Mouse (Mus musculus): ENCODE measurements around the gene Wdr66.
A peak's percentile ranks its signal among the peaks of the same experiment; 100 is the strongest.

The Wdr66 gene

GRCm38 (mm10) chr5:123268477-123269474, 16.9 kb downstream of the Wdr66 start:
- DNase-seq (ENCODE audit: extremely low read depth, insufficient read length, low spot score) = no peak

GRCm38 (mm10) chr5:123270917-123271316, 19.0 kb downstream of the Wdr66 start:
- DNase-seq (ENCODE audit: extremely low read depth, insufficient read length, low spot score) = no peak

DNA sequence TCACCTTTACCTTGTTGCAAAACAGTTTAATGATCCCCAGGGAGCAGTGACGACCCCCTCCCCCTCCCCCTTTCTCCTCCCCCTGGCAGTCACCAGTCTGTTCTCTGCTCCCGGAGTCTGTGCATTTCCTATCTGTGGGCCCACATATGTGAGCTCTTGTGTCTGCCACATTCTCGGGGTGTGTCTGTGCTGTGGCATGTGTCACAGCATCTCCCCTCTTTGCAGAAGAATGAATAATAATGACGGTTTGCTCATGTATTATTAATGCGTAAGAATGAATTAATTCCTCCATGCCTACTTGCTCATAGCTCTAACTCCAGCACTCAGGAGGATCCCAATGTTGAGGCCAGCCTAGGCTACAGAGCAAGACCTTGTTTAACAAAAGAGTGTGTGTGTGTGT, 21.0 kb downstream of the Wdr66 start:
- DNase-seq (ENCODE audit: extremely low read depth, insufficient read length, low spot score) = no peak

DNA sequence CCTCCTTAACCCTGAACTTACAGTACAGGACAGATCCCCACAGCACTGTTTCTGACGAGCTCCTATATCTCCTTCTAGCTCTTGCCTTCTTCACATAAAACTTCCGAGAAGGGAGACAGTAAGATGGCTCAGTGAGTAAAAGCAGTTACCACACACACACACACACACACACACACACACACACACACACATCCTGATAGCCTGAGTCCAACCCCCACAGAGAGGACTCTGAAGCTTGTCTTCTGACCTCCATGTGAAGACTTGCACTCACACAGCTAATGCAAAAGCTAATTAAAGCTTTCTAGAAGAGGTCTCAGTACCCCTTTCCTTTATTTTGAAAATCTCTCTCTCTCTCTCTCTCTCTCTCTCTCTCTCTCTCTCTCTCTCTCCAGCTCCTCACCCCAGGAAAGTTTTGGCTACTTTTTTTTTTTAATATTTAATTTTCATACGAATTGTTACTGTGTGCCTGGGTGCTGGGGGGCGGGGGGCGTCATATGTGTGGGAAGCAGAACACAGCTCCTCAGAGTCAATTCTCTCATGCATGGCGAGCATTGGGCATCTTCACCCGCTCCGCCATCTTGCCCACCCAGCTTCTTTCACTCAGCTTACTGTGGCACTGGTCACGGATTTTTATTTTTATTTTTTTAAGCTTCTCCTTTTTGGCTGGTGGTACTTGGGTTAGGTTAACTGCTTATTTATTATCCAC, 24.9 kb downstream of the Wdr66 start:
- DNase-seq (ENCODE audit: extremely low read depth, insufficient read length, low spot score) = no peak

DNA sequence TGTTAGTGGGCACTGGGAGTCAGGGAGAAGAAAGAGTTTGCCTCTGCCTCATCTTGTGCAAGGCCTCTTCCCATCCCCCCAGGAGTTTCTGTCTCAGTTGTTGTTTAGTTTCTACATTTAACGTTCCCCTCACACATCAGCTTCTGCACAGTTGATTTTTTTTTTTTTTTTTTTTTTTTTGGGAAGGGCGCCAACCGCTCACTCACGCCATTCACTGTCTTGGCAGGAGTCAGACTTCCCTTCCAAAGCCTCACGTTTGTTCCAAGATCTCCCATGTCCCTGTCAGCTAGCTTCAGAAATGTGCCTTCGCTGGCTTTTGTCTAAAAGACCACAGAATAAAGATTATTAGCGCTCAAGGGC, 25.4 kb downstream of the Wdr66 start:
- DNase-seq (ENCODE audit: extremely low read depth, insufficient read length, low spot score) = peak; percentile 27

GRCm38 (mm10) chr5:123277704-123278103, 25.8 kb downstream of the Wdr66 start:
- no peak for DNase-seq (ENCODE audit: extremely low read depth, insufficient read length, low spot score)

- no peak for DNase-seq (ENCODE audit: extremely low read depth, insufficient read length, low spot score)
These were observed 27.3 kb downstream of the Wdr66 start for GRCm38 (mm10) chr5:123279248-123279647.

GRCm38 (mm10) chr5:123281336-123282136, 29.6 kb downstream of the Wdr66 start:
- DNase-seq (ENCODE audit: extremely low read depth, insufficient read length, low spot score) = no peak

- no peak for DNase-seq (ENCODE audit: extremely low read depth, insufficient read length, low spot score)
These were observed 33.3 kb downstream of the Wdr66 start for GRCm38 (mm10) chr5:123285174-123285573.

GRCm38 (mm10) chr5:123288079-123288478, 36.2 kb downstream of the Wdr66 start:
- DNase-seq (ENCODE audit: extremely low read depth, insufficient read length, low spot score) = peak; percentile 24

- DNase-seq (ENCODE audit: extremely low read depth, insufficient read length, low spot score) = no peak
These were observed 42.8 kb downstream of the Wdr66 start for GRCm38 (mm10) chr5:123294653-123295052.

- no peak for DNase-seq (ENCODE audit: extremely low read depth, insufficient read length, low spot score)
These were observed 44.4 kb downstream of the Wdr66 start for GRCm38 (mm10) chr5:123296224-123296806.

DNA sequence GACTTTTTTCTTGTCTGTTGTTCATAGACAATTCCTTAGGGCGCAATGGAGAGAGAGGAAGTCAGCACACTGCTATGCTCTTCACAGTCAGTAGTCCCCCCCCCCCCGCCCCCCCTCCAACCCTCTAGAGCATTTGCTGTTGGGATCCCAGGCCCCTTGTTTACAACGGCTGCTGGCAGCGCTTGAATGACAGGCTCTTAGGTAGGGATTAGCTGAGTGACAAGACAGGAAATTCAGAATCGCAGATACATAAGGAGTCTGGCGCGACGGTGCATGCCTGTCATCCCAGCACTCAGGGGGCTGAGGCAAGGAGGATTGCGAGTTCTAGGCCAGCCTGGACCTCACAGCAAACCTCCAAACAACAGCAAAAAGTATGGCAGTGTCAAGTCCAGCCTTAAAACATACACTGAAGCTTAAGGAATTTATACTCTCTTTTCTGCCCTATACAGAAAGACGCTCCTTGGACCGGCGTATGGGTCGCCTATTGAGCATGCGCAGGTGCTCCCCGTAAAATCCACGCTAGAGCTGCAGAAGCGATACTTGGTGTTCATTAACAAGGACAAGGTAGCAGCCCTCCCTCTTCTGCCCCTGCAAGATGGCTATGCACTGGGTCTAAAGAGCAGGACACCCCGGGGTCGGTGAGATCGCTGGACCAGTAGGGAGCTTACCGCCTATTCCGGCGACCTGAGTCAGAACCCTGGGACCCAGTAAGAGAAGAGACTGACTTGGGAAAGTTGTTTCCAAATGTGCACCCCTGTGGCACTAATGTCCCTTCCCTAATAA, 45.3 kb downstream of the Wdr66 start:
- no peak for DNase-seq (ENCODE audit: extremely low read depth, insufficient read length, low spot score)

DNA sequence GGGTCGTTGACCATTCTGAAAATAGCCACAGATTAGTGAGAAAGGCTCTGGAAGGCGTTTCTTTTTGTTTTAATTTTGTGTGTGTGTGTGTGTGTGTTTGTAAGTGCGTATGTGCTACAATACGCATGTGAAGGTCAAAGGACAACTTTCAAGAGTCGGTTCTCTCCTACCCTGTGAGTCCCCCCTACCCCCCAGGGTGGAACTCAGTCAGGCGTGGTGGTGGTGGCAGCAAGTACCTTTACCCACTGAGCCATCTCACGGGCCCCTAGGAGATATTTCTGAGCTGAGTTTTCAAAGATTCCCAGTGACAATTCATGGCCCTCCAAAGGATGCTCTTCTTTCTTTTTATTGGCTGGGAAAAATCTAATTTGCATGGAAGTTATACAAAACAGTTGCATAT, 45.9 kb downstream of the Wdr66 start:
- DNase-seq (ENCODE audit: extremely low read depth, insufficient read length, low spot score) = no peak

DNA sequence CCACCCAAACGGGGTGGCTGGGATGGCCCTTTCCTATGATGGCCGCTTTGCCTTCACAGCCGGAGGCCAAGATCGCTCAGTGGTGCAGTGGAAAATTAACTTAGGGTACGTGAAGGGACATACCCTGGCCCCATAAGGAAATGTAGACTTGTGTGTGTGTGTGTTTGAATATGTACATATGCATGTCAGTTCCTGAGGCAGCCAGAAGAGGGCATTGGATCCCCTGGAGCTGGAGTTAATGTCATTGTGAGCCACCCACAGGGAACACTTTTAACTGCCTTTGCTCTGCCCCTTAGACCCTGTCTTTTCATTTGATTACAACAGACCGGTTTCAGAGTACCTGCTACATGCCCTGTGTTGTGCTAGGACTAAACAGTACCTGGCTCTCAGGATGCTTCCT, 46.6 kb downstream of the Wdr66 start:
- DNase-seq (ENCODE audit: extremely low read depth, insufficient read length, low spot score) = no peak

- DNase-seq (ENCODE audit: extremely low read depth, insufficient read length, low spot score) = no peak
These were observed 48.7 kb downstream of the Wdr66 start for GRCm38 (mm10) chr5:123300496-123301034.

GRCm38 (mm10) chr5:123301780-123302521, 50.0 kb downstream of the Wdr66 start:
- no peak for DNase-seq (ENCODE audit: extremely low read depth, insufficient read length, low spot score)

DNA sequence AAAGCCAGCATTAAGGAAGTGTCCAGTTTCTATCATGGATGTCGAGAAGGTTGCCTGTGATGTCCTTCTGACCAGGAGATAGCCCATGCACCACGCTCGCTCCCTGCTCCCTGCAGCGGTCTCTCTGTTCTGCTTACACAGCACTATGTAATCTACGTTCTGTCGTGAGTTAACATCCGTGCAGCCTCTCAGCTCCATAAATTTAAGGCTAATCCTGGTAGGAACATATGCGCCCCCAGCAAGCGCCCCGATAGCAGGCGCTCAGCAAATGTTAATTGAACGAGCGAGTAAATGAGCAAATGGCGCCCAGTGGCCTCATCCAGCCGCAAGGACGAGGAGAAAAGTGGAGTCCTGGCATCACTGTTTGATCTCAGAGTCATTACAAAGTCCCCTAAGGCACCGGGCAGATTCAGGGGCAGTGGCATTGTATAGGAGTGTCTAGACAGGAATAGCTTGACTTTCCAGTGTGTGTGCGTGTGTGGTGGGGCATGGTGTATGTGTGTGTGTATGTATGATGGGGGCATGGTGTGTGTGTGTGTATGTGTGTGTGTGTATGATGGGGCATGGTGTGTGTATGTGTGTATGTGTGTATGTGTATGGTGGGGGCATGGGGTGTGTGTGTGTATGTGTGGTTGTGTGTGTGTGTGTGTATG, 55.9 kb downstream of the Wdr66 start:
- DNase-seq (ENCODE audit: extremely low read depth, insufficient read length, low spot score) = no peak

Measured in 3134 (cell line).